Mouse (Mus musculus): ENCODE data around the gene Ociad1. TPM values are rescaled to one million over a fixed set of nuclear protein-coding genes. Genes with fewer than 3 reads are reported as not detected.
A peak's percentile ranks its signal among the peaks of the same experiment; 100 is the strongest.

The Ociad1 gene
- 100 to 1,000 TPM; 257 to 258 TPM for total RNA-seq (2021)
- long read RNA-seq, experiment 1, transcript Ociad1-201 (9 exons, 1,523 nt): major isoform, 115 of 149 reads
- long read RNA-seq, experiment 1, transcript Ociad1-204 (8 exons, 1,139 nt): minor isoform, 5 of 149 reads
- long read RNA-seq, experiment 1, partial matches to known transcripts: 6 of 149 reads
- long read RNA-seq, experiment 1, other reads (novel, unspliced or antisense): 20 of 149 reads
- long read RNA-seq, experiment 2, transcript Ociad1-201 (9 exons, 1,523 nt): major isoform, 34 of 60 reads
- long read RNA-seq, experiment 2, partial matches to known transcripts: 5 of 60 reads
- long read RNA-seq, experiment 2, other reads (novel, unspliced or antisense): 16 of 60 reads

DNA sequence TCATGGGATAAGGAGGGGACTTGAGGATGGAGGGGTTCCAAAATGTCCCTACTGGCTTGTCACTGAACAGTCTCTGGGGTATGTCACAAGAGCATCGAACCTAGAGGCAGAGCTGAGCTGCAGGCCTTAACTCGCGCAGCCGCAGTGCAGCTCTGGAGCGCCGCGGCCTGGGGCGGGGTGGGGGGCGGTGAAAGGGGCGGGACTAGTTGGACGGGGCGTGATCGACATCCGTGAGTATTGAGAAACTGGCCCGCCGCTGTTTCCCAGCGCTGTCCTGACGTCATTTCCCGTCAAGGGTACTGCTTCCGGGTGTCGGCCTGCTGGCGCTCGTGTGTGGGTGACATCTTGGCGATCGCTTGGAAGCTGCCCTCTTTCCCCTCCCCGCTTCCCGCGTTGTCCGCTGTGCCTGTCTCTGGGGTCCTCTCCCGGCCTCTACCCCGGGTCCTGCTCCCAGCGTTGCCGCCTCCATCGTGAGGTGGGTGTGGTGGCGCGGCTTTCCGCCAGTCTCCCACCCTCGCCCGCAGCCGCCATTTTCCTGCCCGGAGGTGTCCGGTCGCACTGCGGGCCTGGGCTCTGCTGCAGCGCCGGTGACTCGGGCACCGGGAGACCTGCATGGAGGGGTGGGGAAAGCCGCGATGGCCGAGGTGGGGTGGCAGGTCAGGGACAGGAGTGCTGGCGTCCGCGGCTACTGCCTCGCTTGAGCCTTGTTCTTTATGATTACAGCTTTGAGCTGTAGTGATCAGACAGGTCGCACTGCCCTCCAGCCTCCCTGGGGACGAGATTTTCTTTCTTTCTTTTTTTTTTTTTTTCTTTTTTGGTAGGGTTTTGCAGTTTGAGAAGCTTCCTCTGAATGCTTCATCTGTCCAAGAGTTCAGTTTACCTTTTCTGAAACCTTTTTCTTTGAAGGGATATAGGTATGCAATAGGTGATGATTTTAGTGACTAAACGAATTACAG is at the start of gene Ociad1:
Gene Ociad1, plus strand, starts transcription at position 283 of the 956 bp plus-strand sequence.
- DNase-seq: peak; percentile 95 to 96

DNA sequence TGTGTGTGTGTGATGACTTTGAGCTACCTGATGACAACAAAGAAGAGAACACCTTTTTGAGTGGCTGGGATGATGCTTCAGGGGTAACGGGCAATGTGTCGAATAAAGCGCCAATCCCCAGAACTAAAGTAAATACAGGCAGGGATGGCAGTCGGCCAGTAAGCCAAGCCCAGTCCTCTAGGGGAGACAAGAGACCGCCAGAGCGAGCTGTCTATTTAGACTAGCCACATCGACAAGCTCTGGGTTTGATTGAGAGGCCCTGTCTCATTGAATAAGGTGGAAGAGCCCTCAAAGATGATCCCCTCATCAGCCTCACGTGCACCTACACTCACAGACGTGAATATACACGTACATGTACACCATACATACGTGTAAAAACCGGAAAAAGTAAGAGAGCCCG is 48.2 kb upstream of the Ociad1 start:
- no peak for DNase-seq

- no peak for DNase-seq
These were observed 46.2 kb upstream of the Ociad1 start for GRCm38 (mm10) chr5:73246414-73246813.

GRCm38 (mm10) chr5:73248211-73248610 is 44.4 kb upstream of the Ociad1 start:
- DNase-seq: no peak

DNA sequence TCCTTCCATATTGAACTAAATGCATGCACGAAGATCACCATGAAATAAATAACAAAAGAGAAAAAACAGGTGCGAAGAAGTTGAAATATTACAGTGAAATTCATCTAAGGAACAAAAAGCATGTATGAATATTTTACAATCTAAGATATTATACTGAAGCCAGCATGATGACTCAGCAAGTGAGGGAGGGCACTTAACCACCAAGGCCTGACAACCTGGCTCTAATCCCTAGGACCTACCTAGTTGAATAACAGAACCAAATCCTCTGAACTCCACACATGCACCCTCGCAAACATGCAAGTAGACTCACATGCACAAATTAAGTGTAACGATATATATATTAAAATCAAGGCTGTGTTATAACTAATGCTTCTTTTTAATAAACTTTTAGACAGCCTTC is 43.2 kb upstream of the Ociad1 start:
- peak; percentile 19 to 44 for DNase-seq

- DNase-seq: no peak
These were observed 39.8 kb upstream of the Ociad1 start for GRCm38 (mm10) chr5:73252739-73253138.

DNA sequence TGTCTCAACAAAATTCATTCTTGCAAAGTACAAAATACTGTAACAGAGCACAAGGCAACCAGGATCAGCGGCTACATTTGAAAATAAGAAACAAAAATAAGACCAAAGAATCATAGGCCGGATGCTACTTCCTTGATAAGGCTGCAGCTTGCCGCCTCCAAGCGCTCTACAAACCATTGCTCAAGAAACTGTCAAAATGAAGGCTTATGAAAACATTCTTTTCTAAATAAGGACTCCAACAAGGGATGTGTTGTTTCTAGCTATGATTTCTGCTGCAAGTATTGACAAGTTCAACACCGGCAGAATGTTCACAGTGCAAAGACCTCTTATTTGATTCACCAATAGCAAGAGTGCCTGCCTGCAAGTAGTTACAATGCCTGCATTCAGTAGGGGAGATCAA is 37.9 kb upstream of the Ociad1 start:
- no peak for DNase-seq

DNA sequence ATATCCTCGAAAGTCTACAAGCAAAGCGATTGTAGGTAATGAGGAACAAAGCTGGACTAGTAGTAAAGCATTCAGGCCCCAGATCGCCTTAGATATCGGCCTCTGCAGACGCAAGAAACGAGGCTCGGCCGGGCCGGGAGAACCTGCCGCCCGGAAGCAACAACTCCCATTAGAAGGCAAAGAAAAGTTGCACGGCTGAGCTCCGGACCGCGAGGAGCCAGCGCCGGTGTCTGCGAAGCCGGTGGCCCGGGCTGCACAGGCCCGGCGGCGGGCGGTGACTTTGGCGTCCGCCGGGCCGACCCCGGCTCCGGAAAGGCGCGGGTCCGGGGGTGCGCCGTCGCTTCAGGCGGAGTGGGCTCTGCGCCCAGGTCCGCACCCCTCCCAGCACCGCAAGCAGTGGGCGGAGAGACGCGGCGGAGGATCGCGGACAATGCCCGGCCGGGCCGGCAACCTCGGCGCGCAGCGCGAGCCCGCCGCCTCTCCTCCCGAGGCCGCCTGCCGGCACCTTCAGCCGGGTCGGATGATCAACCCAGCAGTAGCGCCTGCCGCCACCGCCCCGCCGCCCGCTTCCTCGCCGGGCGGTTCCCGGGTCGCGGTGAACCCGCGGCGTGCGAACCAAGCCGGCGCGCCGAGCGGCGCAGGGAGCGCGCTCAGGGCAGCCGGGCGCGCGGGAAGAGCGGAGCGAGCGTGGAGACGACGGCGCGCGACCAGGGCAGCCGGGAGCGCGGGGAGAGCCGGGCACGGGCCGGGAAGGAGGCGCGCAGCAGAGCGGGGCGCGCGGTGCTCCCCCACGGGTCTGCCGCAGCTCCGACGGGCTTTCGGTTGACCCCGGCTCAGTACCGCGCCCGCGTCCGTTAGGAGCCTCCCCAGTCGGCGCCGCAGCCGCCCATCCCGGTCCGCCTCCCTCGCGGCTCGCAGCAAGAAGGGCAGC is 37.0 kb upstream of the Ociad1 start:
- DNase-seq: peak; percentile 67 to 77

GRCm38 (mm10) chr5:73256352-73257065 is 36.1 kb upstream of the Ociad1 start, which contains the start of gene Fryl:
Gene Fryl (minus strand): TSS chr5:73256619.
- DNase-seq: peak; percentile 97 to 99

- no peak for DNase-seq
These were observed 35.5 kb upstream of the Ociad1 start for GRCm38 (mm10) chr5:73257096-73257495.

DNA sequence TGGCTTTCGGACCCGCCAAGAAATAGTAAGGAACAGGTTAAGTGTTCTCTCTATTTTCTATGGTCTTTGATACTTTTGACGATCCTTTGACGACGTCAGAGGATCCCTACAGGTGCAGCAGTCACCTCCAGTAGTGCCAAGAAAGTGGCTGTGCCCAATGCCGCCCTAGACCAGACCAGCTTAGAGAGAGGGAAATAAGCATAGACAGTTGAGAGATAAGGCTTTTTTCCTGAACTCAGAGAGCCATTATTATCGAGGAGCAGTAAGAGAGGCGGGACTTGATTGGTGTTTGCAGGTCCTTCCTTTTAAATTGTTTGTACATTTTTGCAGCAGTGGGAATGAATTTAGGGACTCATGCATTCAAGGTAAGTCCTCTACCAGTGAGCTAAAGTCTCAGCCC is 34.9 kb upstream of the Ociad1 start:
- no peak for DNase-seq

DNA sequence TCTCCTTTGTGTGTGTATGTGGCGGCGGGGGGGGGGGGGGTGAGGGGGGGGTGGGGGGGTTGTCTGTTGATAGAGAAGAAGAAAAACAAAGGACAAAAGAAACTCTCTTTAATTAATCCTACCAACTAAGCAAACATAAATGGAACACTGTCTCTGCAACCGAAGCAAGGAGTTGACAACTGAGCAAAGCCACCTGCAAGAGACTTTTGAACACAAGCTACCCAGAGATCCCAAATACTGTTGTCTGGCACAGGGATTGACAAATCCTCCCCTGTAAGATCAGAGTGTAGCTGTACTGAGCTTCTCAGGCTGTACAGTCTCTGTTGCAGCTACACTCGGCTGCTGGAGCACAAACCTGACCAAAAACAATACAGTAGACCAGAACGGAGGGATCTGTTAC is 28.5 kb upstream of the Ociad1 start:
- DNase-seq: no peak

GRCm38 (mm10) chr5:73265460-73265859 is 27.1 kb upstream of the Ociad1 start:
- no peak for DNase-seq

GRCm38 (mm10) chr5:73268636-73269213 is 23.9 kb upstream of the Ociad1 start:
- no peak for DNase-seq

GRCm38 (mm10) chr5:73270612-73271011 is 22.0 kb upstream of the Ociad1 start:
- DNase-seq: no peak

- no peak for DNase-seq
These were observed 19.4 kb upstream of the Ociad1 start for GRCm38 (mm10) chr5:73273171-73273570.

- no peak for DNase-seq
These were observed 17.6 kb upstream of the Ociad1 start for GRCm38 (mm10) chr5:73274941-73275340.

DNA sequence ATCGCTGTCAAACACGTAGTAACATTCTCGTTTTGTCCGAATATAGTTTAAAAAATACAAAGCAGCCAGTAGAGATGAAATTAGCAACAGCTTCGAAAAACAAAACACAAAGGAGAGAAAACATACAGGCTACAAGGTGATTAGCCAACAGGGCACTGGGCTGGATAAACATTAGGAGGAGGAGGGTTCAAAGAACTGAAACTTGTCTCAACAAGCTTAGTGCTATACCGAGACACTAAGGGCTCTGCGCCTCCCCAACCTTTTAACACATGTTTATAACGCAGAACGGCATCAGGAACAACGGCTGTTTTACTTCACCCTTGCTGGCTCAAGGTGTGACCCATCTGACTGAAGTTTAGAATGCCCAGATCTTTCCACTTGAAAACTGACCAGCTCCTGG is 13.4 kb upstream of the Ociad1 start:
- DNase-seq: no peak

- DNase-seq: no peak
These were observed 12.6 kb upstream of the Ociad1 start for GRCm38 (mm10) chr5:73279732-73280566.

GRCm38 (mm10) chr5:73280567-73280850 is 12.1 kb upstream of the Ociad1 start:
- no peak for DNase-seq

Data from adrenal gland, postnatal 36 days (tissue).